Mouse (Mus musculus): ENCODE data around the gene S100a8. TPM values are rescaled to one million over a fixed set of nuclear protein-coding genes. Genes with fewer than 3 reads are reported as not detected.

Gene S100a8
- polyA plus RNA-seq (2015; fragmentation: Nextera tagmentation; extraction: Ambion mirVana), result 2.2 and 6.7 TPM in 2 replicates

GRCm38 (mm10) chr3:90668846-90669245 lies at the start of gene S100a8:
TSS of gene S100a8 (plus strand) at chr3:90668978.
- Histone ChIP-seq H3K4me1 (ENCODE audit: control insufficient read depth, insufficient read depth, low read depth, low read length) (no peaks in the 10 kb centered on the region), H3K9ac (ENCODE audit: low read depth, low read length) (no peak within 1 kb of the TSS), H3K4me3 (ENCODE audit: low read length) (no peak within 1 kb of the TSS), H3K36me3 (ENCODE audit: control insufficient read depth, insufficient read depth, low read length) (no peaks in the 10 kb centered on the region), H3K27ac (ENCODE audit: low read depth, low read length) (no peak within 1 kb of the TSS), H3K9me3 (ENCODE audit: control insufficient read depth, low read length) (no peaks in the 10 kb centered on the region), H3K4me2 (ENCODE audit: low read length) (no peak within 1 kb of the TSS), H3K27me3 (replicated peaks; ENCODE audit: control insufficient read depth, insufficient read depth, low read length) (no peaks in the 10 kb centered on the region)
- no peak for ATAC-seq
- 71% methylated on average over 8 of the region's 8 CpGs for WGBS

GRCm38 (mm10) chr3:90621552-90621951 lies 47.2 kb upstream of the S100a8 start:
- WGBS, result 64% methylated on average over 7 of the region's 7 CpGs
- no peaks in the 10 kb centered on the region for H3K36me3 ChIP-seq (ENCODE audit: control insufficient read depth, insufficient read depth, low read length)

GRCm38 (mm10) chr3:90623435-90624071 lies 45.2 kb upstream of the S100a8 start:
- 5% methylated on average over 2 of the region's 2 CpGs for WGBS
- Histone ChIP-seq H3K27ac (ENCODE audit: low read depth, low read length) (no peak overlapping the region), H3K9me3 (ENCODE audit: control insufficient read depth, low read length) (no peaks in the 10 kb centered on the region), H3K4me3 (ENCODE audit: low read length) (no peak overlapping the region), H3K36me3 (ENCODE audit: control insufficient read depth, insufficient read depth, low read length) (no peaks in the 10 kb centered on the region), H3K4me1 (ENCODE audit: control insufficient read depth, insufficient read depth, low read depth, low read length) (peaks cover 11% of the 10 kb centered on the region), H3K9ac (ENCODE audit: low read depth, low read length) (no peak overlapping the region), H3K4me2 (ENCODE audit: low read length) (no peak overlapping the region), H3K27me3 (replicated peaks; ENCODE audit: control insufficient read depth, insufficient read depth, low read length) (no peaks in the 10 kb centered on the region)
- ATAC-seq, result peak; percentile 71

More at GRCm38 (mm10) chr3:90621552-90621951, 47.2 kb upstream of the S100a8 start:
- Histone ChIP-seq H3K4me1 (ENCODE audit: control insufficient read depth, insufficient read depth, low read depth, low read length) (peaks cover 11% of the 10 kb centered on the region), H3K9me3 (ENCODE audit: control insufficient read depth, low read length) (no peaks in the 10 kb centered on the region), H3K9ac (ENCODE audit: low read depth, low read length) (no peak overlapping the region), H3K4me2 (ENCODE audit: low read length) (no peak overlapping the region), H3K27ac (ENCODE audit: low read depth, low read length) (no peak overlapping the region), H3K4me3 (ENCODE audit: low read length) (no peak overlapping the region), H3K27me3 (replicated peaks; ENCODE audit: control insufficient read depth, insufficient read depth, low read length) (no peaks in the 10 kb centered on the region)
- ATAC-seq, result no peak

GRCm38 (mm10) chr3:90625496-90625895 lies 43.3 kb upstream of the S100a8 start:
- Histone ChIP-seq H3K36me3 (ENCODE audit: control insufficient read depth, insufficient read depth, low read length) (no peaks in the 10 kb centered on the region), H3K4me1 (ENCODE audit: control insufficient read depth, insufficient read depth, low read depth, low read length) (peaks cover 11% of the 10 kb centered on the region), H3K4me3 (ENCODE audit: low read length) (no peak overlapping the region), H3K4me2 (ENCODE audit: low read length) (no peak overlapping the region), H3K27ac (ENCODE audit: low read depth, low read length) (no peak overlapping the region), H3K9me3 (ENCODE audit: control insufficient read depth, low read length) (no peaks in the 10 kb centered on the region), H3K9ac (ENCODE audit: low read depth, low read length) (no peak overlapping the region), H3K27me3 (replicated peaks; ENCODE audit: control insufficient read depth, insufficient read depth, low read length) (no peaks in the 10 kb centered on the region)
- no peak for ATAC-seq
- 73% methylated on average over 5 of the region's 5 CpGs for WGBS

GRCm38 (mm10) chr3:90626266-90627021 lies 42.3 kb upstream of the S100a8 start:
- H3K27me3 ChIP-seq (replicated peaks; ENCODE audit: control insufficient read depth, insufficient read depth, low read length), result no peaks in the 10 kb centered on the region
- WGBS, result 81% methylated on average over 9 of the region's 9 CpGs

GRCm38 (mm10) chr3:90627366-90627765 lies 41.4 kb upstream of the S100a8 start:
- Histone ChIP-seq H3K9ac (ENCODE audit: low read depth, low read length) (no peak overlapping the region), H3K4me1 (ENCODE audit: control insufficient read depth, insufficient read depth, low read depth, low read length) (peaks cover 11% of the 10 kb centered on the region), H3K27ac (ENCODE audit: low read depth, low read length) (no peak overlapping the region), H3K27me3 (replicated peaks; ENCODE audit: control insufficient read depth, insufficient read depth, low read length) (no peaks in the 10 kb centered on the region), H3K4me3 (ENCODE audit: low read length) (no peak overlapping the region), H3K4me2 (ENCODE audit: low read length) (no peak overlapping the region), H3K36me3 (ENCODE audit: control insufficient read depth, insufficient read depth, low read length) (no peaks in the 10 kb centered on the region), H3K9me3 (ENCODE audit: control insufficient read depth, low read length) (no peaks in the 10 kb centered on the region)
- WGBS, result 98% methylated on average over 5 of the region's 5 CpGs
- no peak for ATAC-seq

More at GRCm38 (mm10) chr3:90626266-90627021, 42.3 kb upstream of the S100a8 start:
- no peaks in the 10 kb centered on the region for H3K36me3 ChIP-seq (ENCODE audit: control insufficient read depth, insufficient read depth, low read length)
- peaks cover 11% of the 10 kb centered on the region for H3K4me1 ChIP-seq (ENCODE audit: control insufficient read depth, insufficient read depth, low read depth, low read length)
- no peak for ATAC-seq
- no peak overlapping the region for H3K27ac ChIP-seq (ENCODE audit: low read depth, low read length)
- H3K4me2 ChIP-seq (ENCODE audit: low read length), result no peak overlapping the region
- no peak overlapping the region for H3K4me3 ChIP-seq (ENCODE audit: low read length)
- H3K9ac ChIP-seq (ENCODE audit: low read depth, low read length), result no peak overlapping the region
- H3K9me3 ChIP-seq (ENCODE audit: control insufficient read depth, low read length), result no peaks in the 10 kb centered on the region

GRCm38 (mm10) chr3:90627807-90628206 lies 41.0 kb upstream of the S100a8 start:
- Histone ChIP-seq H3K27me3 (replicated peaks; ENCODE audit: control insufficient read depth, insufficient read depth, low read length) (no peaks in the 10 kb centered on the region), H3K9me3 (ENCODE audit: control insufficient read depth, low read length) (no peaks in the 10 kb centered on the region), H3K4me3 (ENCODE audit: low read length) (no peak overlapping the region), H3K9ac (ENCODE audit: low read depth, low read length) (no peak overlapping the region), H3K4me1 (ENCODE audit: control insufficient read depth, insufficient read depth, low read depth, low read length) (peaks cover 11% of the 10 kb centered on the region), H3K27ac (ENCODE audit: low read depth, low read length) (no peak overlapping the region), H3K36me3 (ENCODE audit: control insufficient read depth, insufficient read depth, low read length) (no peaks in the 10 kb centered on the region), H3K4me2 (ENCODE audit: low read length) (no peak overlapping the region)
- 69% methylated on average over 4 of the region's 4 CpGs for WGBS
- 0 out of 2 replicates have a peak, but pooled peaks have one; percentile 48 for ATAC-seq

- no peak overlapping the region for H3K4me2 ChIP-seq (ENCODE audit: low read length)
- H3K4me1 ChIP-seq (ENCODE audit: control insufficient read depth, insufficient read depth, low read depth, low read length), result no peaks in the 10 kb centered on the region
- no peaks in the 10 kb centered on the region for H3K27me3 ChIP-seq (replicated peaks; ENCODE audit: control insufficient read depth, insufficient read depth, low read length)
- H3K27ac ChIP-seq (ENCODE audit: low read depth, low read length), result no peak overlapping the region
- no peak for ATAC-seq
- no peaks in the 10 kb centered on the region for H3K36me3 ChIP-seq (ENCODE audit: control insufficient read depth, insufficient read depth, low read length)
- 88% methylated on average over 2 of the region's 2 CpGs for WGBS
- H3K4me3 ChIP-seq (ENCODE audit: low read length), result no peak overlapping the region
- no peak overlapping the region for H3K9ac ChIP-seq (ENCODE audit: low read depth, low read length)
- H3K9me3 ChIP-seq (ENCODE audit: control insufficient read depth, low read length), result no peaks in the 10 kb centered on the region
These were observed 39.5 kb upstream of the S100a8 start for GRCm38 (mm10) chr3:90629298-90629697.

- 89% methylated on average over 2 of the region's 2 CpGs for WGBS
- no peak for ATAC-seq
These were observed 36.8 kb upstream of the S100a8 start for GRCm38 (mm10) chr3:90631984-90632383.

More at GRCm38 (mm10) chr3:90631984-90632383, 36.8 kb upstream of the S100a8 start:
- Histone ChIP-seq H3K36me3 (ENCODE audit: control insufficient read depth, insufficient read depth, low read length) (no peaks in the 10 kb centered on the region), H3K4me2 (ENCODE audit: low read length) (no peak overlapping the region), H3K4me1 (ENCODE audit: control insufficient read depth, insufficient read depth, low read depth, low read length) (no peaks in the 10 kb centered on the region), H3K4me3 (ENCODE audit: low read length) (no peak overlapping the region), H3K9me3 (ENCODE audit: control insufficient read depth, low read length) (no peaks in the 10 kb centered on the region), H3K27me3 (replicated peaks; ENCODE audit: control insufficient read depth, insufficient read depth, low read length) (no peaks in the 10 kb centered on the region), H3K9ac (ENCODE audit: low read depth, low read length) (no peak overlapping the region), H3K27ac (ENCODE audit: low read depth, low read length) (no peak overlapping the region)

All from hindbrain, embryonic 16.5 days (tissue).